Mouse (Mus musculus) kidney, postnatal 0 days (tissue): ENCODE measurements around the gene Efemp1. TPM values are rescaled to one million over a fixed set of nuclear protein-coding genes. Genes with fewer than 3 reads are reported as not detected.
A peak's percentile ranks its signal among the peaks of the same experiment; 100 is the strongest.

Experiments used
- ATAC-seq: fragments of 200-750 bp; cut with Nextera tagmentation; replicated peaks from 2 replicates; pipeline ENCODE4 v1.8.0; 2017; ENCODE audit warnings: low read depth, moderate number of reproducible peaks, moderate TSS enrichment, moderate library complexity; ENCODE audit not compliant: low FRiP score
- DNase-seq: peaks from one replicate; pipeline ENCODE4 v3.0.0-alpha.2; 2016; ENCODE audit warnings: low spot score
- H3K27ac ChIP-seq: fragments of 300-500 bp; sonication (generic); 2 replicates; pipeline ENCODE4 v1.5.1; 2014; ENCODE audit warnings: mild to moderate bottlenecking
- H3K27me3 ChIP-seq: fragments of 300-500 bp; sonication (generic); 2 replicates; pipeline ENCODE4 v1.6.1; 2014; ENCODE audit warnings: low read length, mixed read lengths; ENCODE audit not compliant: insufficient read depth
- H3K36me3 ChIP-seq: fragments of 300-500 bp; sonication (generic); 2 replicates; pipeline ENCODE4 v1.6.1; 2014; ENCODE audit warnings: low read length, mixed read lengths; ENCODE audit not compliant: insufficient read depth
- H3K4me1 ChIP-seq: fragments of 300-500 bp; sonication (generic); replicated peaks from 2 replicates; pipeline ENCODE4 v1.6.1; 2014; ENCODE audit warnings: antibody characterized with exemption, low read length, mixed read lengths; ENCODE audit not compliant: insufficient read depth
- H3K4me2 ChIP-seq: fragments of 300-500 bp; sonication (generic); 2 replicates; pipeline ENCODE4 v1.6.1; 2014; ENCODE audit warnings: mild to moderate bottlenecking, low read length, moderate library complexity, mixed read lengths
- H3K4me3 ChIP-seq: fragments of 300-500 bp; sonication (generic); replicated peaks from 2 replicates; pipeline ENCODE4 v1.5.1; 2014; ENCODE audit warnings: low read depth, low read length
- H3K9ac ChIP-seq: fragments of 300-500 bp; sonication (generic); 2 replicates; pipeline ENCODE4 v1.6.1; 2014; ENCODE audit warnings: low read depth, low read length
- H3K9me3 ChIP-seq: fragments of 300-500 bp; sonication (generic); replicated peaks from 2 replicates; pipeline ENCODE4 v1.6.1; 2016; ENCODE audit warnings: low read length, inconsistent platforms, mixed read lengths
- CTCF ChIP-seq: IDR thresholded peaks from 2 replicates; pipeline ENCODE4 v1.5.1; 2016; ENCODE audit warnings: antibody characterized with exemption, low read depth, mild to moderate bottlenecking, moderate library complexity
- WGBS: fragments of 180-500 bp; shearing (Covaris S2); extraction: QIAGEN DNeasy Blood & Tissue Kit; methylation state at CpG from one replicate; pipeline ENCODE4 v1.1.7; 2014; 5-methylcytosine and 5-hydroxymethylcytosine counted together
- polyA plus RNA-seq: library from polyadenylated mRNA; unstranded; fragments of >200 nt; fragmentation: Nextera tagmentation; extraction: Ambion mirVana; gene quantifications from 2 replicates; pipeline ENCODE4 v1.2.1, GENCODE M21; 2015

The Efemp1 gene
- polyA plus RNA-seq, 1 experiment from 2014 or later: 21.0 TPM

DNA sequence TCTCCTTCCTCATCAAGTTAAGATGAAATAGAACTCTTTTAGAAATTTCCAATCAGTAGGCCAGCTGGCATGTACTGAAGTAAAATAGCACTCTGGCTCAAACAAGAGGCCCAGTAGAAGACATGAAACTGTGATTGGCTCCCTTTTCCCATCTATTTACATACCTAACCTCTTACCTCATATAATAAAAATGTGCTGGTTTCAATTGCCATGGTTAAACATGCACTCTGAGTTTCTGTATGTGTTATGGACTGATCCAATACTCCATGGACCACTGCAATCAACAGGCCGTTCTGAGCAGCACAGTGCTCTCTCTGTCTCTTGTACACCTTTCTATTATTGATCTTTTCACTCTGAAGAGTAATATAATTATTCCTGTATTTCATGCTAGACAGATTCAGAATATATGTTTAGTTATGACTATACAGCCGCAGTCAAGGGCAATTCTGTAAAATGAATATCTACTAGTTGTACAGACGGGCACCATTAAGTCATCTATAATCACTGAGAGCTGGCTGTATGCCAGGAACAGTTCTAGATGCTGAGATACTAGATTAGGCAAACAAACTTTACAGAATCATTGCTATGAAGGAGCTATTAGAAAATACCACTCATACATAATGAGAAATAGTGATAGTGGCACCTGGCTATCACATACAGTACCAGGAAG, 59.6 kb downstream of the Efemp1 start:
- H3K27ac ChIP-seq: no peak overlapping the region
- no peak for DNase-seq
- H3K4me2 ChIP-seq: no peak overlapping the region
- no peaks in the 10 kb centered on the region for H3K36me3 ChIP-seq
- H3K9me3 ChIP-seq: no peaks in the 10 kb centered on the region
- H3K4me3 ChIP-seq: no peak overlapping the region
- H3K27me3 ChIP-seq: no peaks in the 10 kb centered on the region
- WGBS: 74% methylated on average over 3 of the region's 3 CpGs
- H3K4me1 ChIP-seq: no peaks in the 10 kb centered on the region; the same call in 1 of the 2 replicates
- ATAC-seq: no peak
- TF ChIP-seq CTCF: no peak
- H3K9ac ChIP-seq: no peak overlapping the region

DNA sequence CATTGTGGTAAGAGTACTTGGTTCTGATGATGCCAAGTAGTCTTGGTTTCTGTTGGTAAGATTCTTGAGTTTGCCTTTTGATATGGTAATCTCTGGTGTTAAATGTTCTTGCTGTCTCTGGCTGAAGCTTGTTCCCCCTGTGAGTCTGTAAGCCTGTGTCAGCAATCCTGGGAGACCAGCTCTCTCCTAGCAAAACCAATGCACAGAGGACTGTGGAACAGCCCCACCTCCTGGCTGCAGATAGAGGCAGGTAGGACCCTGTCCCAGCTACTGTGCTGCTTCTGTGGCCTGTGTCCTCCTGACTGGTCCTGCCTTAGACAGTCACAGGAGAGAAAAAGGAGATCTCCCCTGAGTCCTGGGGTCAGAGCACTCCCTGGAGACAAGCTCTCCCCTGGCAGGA, 81.4 kb downstream of the Efemp1 start:
- TF ChIP-seq CTCF: peak; percentile 63
- H3K4me2 ChIP-seq: no peak overlapping the region
- no peaks in the 10 kb centered on the region for H3K27me3 ChIP-seq
- DNase-seq: no peak
- H3K4me1 ChIP-seq: no peaks in the 10 kb centered on the region
- no peaks in the 10 kb centered on the region for H3K36me3 ChIP-seq
- no peaks in the 10 kb centered on the region for H3K9me3 ChIP-seq
- no peak for ATAC-seq
- H3K4me3 ChIP-seq: no peak overlapping the region
- no peak overlapping the region for H3K27ac ChIP-seq
- no peak overlapping the region for H3K9ac ChIP-seq

DNA sequence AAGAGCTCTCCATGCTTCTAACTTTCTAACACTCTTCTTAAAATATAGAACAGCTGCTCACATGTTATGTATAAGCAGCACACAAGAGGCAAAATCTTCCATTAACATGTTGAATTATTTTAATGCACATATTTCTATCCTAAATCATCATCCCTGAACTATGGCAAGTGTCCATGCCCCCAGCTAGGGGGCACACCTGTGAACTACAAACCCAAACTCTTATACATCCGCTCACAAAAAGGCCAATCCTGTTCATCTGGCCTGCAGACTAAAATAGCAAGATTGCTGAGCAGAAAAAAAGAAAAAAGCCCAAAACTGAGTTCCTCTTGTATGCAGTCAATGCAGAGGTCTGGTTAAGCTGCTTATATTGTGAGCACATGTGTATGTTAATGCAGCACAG, 86.6 kb downstream of the Efemp1 start:
- no peak overlapping the region for H3K4me3 ChIP-seq
- no peak for DNase-seq
- H3K4me1 ChIP-seq: no peaks in the 10 kb centered on the region
- no peak overlapping the region for H3K9ac ChIP-seq
- no peak for TF ChIP-seq CTCF
- no peaks in the 10 kb centered on the region for H3K36me3 ChIP-seq
- no peak overlapping the region for H3K4me2 ChIP-seq
- H3K9me3 ChIP-seq: no peaks in the 10 kb centered on the region
- 76% methylated on average over 1 of the region's 1 CpGs for WGBS
- H3K27me3 ChIP-seq: no peaks in the 10 kb centered on the region
- ATAC-seq: no peak
- H3K27ac ChIP-seq: no peak overlapping the region

DNA sequence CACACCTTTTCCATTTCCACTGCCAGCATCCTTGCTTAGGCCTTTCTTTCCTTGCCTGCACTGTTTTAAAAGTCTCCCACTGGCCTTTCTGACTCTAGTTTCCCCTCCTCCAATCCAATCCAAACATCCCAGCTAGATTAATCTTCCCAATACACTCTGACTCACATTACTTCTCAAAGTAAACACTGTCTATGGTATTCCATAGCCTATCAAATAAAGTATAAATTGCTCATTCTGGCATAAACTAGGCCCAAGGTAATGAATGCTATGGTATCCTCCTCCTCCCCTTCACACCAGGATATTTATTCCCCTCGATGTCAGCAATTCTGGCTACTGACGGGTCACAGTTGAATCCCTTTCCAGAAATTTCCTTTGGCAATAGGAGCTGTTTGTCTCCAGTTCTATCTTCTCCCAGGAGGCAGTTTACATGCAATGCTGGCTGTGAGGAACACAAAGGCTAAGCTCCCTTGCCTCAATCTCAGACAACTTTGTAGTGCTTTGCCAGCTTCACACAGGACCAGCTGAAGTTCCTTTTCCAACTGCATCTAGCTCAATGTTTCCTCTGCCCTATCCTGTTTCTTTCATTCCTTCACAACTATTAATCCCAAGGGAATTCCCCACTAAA, 98.7 kb downstream of the Efemp1 start:
- ATAC-seq: no peak
- no peak overlapping the region for H3K27ac ChIP-seq
- 21% methylated on average over 2 of the region's 2 CpGs for WGBS
- no peak for TF ChIP-seq CTCF
- DNase-seq: peak; percentile 65
- H3K4me3 ChIP-seq: no peak overlapping the region
- H3K27me3 ChIP-seq: no peaks in the 10 kb centered on the region
- no peaks in the 10 kb centered on the region for H3K4me1 ChIP-seq
- no peak overlapping the region for H3K4me2 ChIP-seq
- no peaks in the 10 kb centered on the region for H3K9me3 ChIP-seq
- H3K36me3 ChIP-seq: no peaks in the 10 kb centered on the region
- no peak overlapping the region for H3K9ac ChIP-seq

DNA sequence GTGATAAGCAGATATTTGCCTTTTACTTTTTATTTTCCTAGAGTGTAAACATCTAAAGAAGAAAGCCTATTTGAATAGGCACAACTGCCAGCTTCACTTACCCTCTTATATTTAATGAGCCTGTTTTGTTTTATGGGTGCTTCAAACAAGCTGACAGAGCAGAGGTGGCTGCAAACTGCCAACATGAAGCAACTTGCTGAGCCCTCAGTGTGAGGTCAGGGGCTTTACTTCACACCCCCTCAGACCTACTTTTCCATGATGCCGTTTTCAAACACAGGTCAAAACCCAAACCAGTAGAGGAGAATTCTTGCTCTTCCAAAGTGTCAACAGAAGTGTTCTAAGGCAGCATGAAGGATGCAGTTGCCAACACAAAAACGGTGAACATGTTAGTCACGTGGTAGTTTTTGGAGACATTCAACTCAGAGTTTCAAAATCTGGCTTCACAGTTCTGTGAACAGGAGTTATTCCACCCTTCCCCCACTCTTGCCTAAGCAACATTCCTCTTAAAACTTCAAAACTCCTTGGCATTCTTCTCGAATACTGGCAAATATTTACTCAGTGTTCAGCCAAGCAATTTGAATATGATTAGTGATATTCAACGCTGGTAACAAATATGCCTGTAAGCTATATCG, 101.8 kb downstream of the Efemp1 start:
- Histone ChIP-seq H3K36me3 (no peaks in the 10 kb centered on the region), H3K27ac (0 out of 2 replicates have a peak overlapping the region, but pooled peaks have one; percentile 43), H3K27me3 (no peaks in the 10 kb centered on the region), H3K4me2 (no peak overlapping the region), H3K4me3 (no peak overlapping the region), H3K9ac (no peak overlapping the region), H3K4me1 (no peaks in the 10 kb centered on the region), H3K9me3 (no peaks in the 10 kb centered on the region)
- DNase-seq: peak; percentile 59
- TF ChIP-seq CTCF: no peak
- WGBS: 33% methylated on average over 6 of the region's 6 CpGs
- peak; percentile 71 for ATAC-seq

DNA sequence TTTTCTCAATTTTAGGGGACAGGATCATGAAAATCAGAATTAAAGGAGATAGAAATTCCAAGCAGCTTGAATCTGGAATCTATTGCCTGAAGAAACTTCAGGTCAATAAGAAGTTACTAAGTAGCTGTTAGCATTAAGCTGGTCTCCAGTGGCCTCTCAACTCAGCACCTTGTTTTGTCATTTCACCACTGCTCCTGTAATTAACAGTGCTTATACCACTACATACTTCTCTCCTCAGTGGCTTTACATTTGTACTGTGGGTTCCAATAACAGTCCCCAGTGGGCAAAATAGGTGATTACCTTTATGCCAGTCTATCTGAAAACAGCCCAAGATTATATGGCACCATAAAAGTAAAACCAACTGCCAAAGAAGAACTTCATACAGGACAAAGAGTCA, 102.3 kb downstream of the Efemp1 start:
- peak overlapping the region; percentile 62; the same call in 1 of the 2 replicates for H3K27ac ChIP-seq
- H3K4me3 ChIP-seq: no peak overlapping the region
- H3K9ac ChIP-seq: no peak overlapping the region
- no peaks in the 10 kb centered on the region for H3K4me1 ChIP-seq
- H3K27me3 ChIP-seq: no peaks in the 10 kb centered on the region
- no peak for TF ChIP-seq CTCF
- H3K4me2 ChIP-seq: no peak overlapping the region
- H3K36me3 ChIP-seq: no peaks in the 10 kb centered on the region
- ATAC-seq (no peak; the same call in 1 of the 2 replicates), DNase-seq (no peak)
- H3K9me3 ChIP-seq: no peaks in the 10 kb centered on the region
